Mouse (Mus musculus) lung, adult 2 months (tissue): ENCODE data around the gene Dab1. TPM values are rescaled to one million over a fixed set of nuclear protein-coding genes. Genes with fewer than 3 reads are reported as not detected.

ENCODE experiments used
- DNase-seq: peaks from one replicate; pipeline ENCODE4 v3.0.0; 2022
- H3K4me1 ChIP-seq: fragments of 200-500 bp; 2 replicates; pipeline ENCODE4 v1.6.1; 2011; ENCODE audit warnings: low read length; ENCODE audit not compliant: control insufficient read depth, insufficient read depth
- H3K4me3 ChIP-seq: fragments of 200-500 bp; replicated peaks from 2 replicates; pipeline ENCODE3; 2011; ENCODE audit warnings: low read depth, mild to moderate bottlenecking, control low read depth, low read length; ENCODE audit errors: extremely low read depth
- CTCF ChIP-seq: fragments of 200-500 bp; IDR thresholded peaks from 2 replicates; pipeline ENCODE4 v1.5.1; 2011; ENCODE audit warnings: mild to moderate bottlenecking, low read length, control low read depth; ENCODE audit not compliant: insufficient read depth
- POLR2A ChIP-seq: fragments of 200-500 bp; IDR thresholded peaks from 2 replicates; pipeline ENCODE4 v1.6.1; 2011; ENCODE audit warnings: low read depth, mild to moderate bottlenecking, control low read depth, low read length, borderline replicate concordance; ENCODE audit errors: extremely low read depth
- WGBS: fragments of 180-500 bp; shearing (Covaris S2); methylation state at CpG from one replicate; pipeline ENCODE4 v1.1.7; 2018; 5-methylcytosine and 5-hydroxymethylcytosine counted together
- polyA plus RNA-seq: library from polyadenylated mRNA; depleted of rRNA; stranded (reverse); fragments of >200 nt; gene quantifications from 2 replicates; pipeline ENCODE4 v1.2.3, GENCODE M21; 2012

The Dab1 gene
- polyA plus RNA-seq, 1 experiment: 0.28 TPM

DNA sequence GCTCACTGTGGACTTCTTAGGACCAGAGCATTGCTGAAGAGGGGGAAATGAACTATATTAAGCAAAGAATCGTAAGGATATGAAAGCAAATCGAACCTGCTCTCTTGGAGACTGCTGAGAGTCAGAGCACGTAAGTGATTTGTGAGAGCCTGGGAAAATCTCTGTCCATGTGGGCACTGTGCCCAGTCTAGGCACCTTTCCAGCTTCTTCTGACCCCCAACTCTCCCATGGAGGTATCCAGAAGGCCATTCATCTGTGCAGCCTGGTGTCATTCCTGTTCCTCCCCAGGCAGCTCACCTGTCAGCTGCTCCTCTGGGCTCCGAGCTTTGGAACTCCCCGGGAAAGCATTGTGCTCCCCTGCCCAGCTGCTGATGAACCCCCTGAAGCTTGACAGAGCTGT is 389.2 kb downstream of the Dab1 start:
- Histone ChIP-seq H3K4me1 (no peaks in the 10 kb centered on the region), H3K4me3 (no peak overlapping the region)
- no peak for DNase-seq
- WGBS: 55% methylated on average over 5 of the region's 5 CpGs
- no peak for TF ChIP-seq CTCF
- TF ChIP-seq POLR2A: no peak

DNA sequence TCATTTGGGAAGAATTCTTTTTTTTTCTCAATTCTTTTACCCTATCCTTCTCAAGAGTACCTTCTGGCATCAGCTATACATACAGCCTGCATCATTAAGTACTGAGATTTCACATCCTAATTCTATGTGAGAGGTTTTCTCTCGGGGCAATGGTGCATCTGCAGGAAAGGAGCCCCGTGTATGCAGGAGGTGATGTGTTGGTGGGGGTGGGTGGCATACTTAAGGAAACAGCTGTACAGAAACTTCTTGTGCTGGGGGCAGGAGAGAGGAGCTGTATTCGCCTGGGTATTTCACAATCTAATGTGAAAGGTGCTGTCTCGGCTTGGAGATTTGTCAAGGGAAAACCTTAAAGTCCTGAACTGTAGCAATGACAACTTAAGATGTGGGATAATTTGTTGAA is 392.5 kb downstream of the Dab1 start:
- Histone ChIP-seq H3K4me1 (no peaks in the 10 kb centered on the region), H3K4me3 (no peak overlapping the region)
- DNase-seq: no peak
- WGBS: 46% methylated on average over 4 of the region's 4 CpGs
- TF ChIP-seq CTCF (no peak), POLR2A (no peak)

DNA sequence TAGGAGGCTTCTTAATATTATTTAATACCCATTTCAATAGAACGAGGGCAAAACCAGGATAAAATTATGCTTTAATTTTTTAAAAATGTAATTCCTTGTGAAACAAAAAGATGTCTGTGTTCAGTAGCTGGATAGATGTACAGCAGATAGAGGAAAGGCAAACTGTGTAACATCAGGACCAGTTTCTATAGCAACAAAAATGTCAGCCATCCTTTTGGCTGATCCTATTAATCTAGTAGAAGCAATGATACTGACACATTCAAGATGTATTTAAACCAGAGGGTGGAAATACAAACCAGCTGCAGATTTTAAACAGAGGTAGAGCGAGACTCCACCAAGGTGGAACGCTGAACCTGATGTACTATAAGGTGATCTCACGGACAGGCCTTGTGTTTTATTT is 393.0 kb downstream of the Dab1 start:
- no peak overlapping the region for H3K4me3 ChIP-seq
- H3K4me1 ChIP-seq: no peaks in the 10 kb centered on the region
- DNase-seq: no peak
- WGBS: 80% methylated on average over 4 of the region's 4 CpGs
- TF ChIP-seq POLR2A (no peak), CTCF (no peak)

DNA sequence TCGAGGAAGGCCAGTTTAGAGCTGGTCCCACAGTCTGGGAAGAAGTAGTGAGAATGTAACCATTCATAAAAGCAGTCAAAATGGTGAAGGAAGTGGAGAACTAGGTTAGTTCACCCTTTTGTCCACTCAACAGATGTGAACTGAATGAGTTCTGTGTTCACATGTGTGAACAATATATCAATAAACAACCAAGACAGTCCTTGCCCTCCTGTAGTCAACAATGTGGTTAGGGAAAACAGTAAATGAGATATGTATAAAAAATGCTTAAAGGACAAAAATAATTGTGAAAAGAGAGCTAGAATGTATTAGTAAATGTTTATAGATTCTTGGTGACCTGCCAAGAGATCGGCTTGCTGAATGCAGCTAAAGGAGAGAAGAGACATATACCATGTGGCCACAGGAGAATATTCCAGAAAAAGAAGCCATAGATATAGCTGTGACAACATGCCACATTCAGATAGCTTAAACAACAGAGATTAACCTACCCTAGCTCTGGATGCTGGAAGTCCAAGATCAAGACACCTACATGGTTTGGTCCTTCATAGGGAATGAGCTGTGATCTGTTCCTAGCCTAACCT is 406.0 kb downstream of the Dab1 start:
- 53% methylated on average over 2 of the region's 2 CpGs for WGBS
- Histone ChIP-seq H3K4me3 (no peak overlapping the region), H3K4me1 (no peaks in the 10 kb centered on the region)
- no peak for DNase-seq
- TF ChIP-seq CTCF: no peak
- no peak for TF ChIP-seq POLR2A

- WGBS: 57% methylated on average over 2 of the region's 2 CpGs
- H3K4me1 ChIP-seq: no peaks in the 10 kb centered on the region
- H3K4me3 ChIP-seq: no peak overlapping the region
- TF ChIP-seq CTCF: no peak
- TF ChIP-seq POLR2A: no peak
- no peak for DNase-seq
Observed at GRCm38 (mm10) chr4:104026834-104027233, 407.7 kb downstream of the Dab1 start.

GRCm38 (mm10) chr4:104027239-104027638 is 408.1 kb downstream of the Dab1 start:
- H3K4me3 ChIP-seq: no peak overlapping the region
- 59% methylated on average over 1 of the region's 1 CpGs for WGBS

DNA sequence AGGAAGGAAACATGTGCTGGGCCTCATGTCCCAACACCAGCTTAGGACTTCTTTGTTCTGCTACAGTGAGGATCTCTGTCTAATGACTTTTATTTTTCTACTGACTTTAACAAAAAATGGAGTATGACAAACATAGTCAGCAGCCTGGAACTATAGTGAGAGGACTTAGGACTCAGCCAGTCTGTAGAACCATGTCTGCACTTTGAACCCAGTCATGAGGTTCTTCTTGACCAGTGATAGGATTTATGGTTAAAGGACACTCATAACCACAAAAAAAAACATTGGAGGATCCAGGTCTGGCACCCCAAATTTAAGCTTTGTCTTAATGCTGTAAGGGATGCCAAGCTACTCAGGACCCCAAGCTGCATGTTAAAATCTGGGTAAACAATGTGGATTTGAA is 416.9 kb downstream of the Dab1 start:
- no peak for DNase-seq
- Histone ChIP-seq H3K4me3 (no peak overlapping the region), H3K4me1 (no peaks in the 10 kb centered on the region)
- TF ChIP-seq CTCF (no peak), POLR2A (no peak)

More at GRCm38 (mm10) chr4:104027239-104027638, 408.1 kb downstream of the Dab1 start:
- TF ChIP-seq CTCF: no peak
- TF ChIP-seq POLR2A: no peak
- H3K4me1 ChIP-seq: no peaks in the 10 kb centered on the region
- DNase-seq: no peak

DNA sequence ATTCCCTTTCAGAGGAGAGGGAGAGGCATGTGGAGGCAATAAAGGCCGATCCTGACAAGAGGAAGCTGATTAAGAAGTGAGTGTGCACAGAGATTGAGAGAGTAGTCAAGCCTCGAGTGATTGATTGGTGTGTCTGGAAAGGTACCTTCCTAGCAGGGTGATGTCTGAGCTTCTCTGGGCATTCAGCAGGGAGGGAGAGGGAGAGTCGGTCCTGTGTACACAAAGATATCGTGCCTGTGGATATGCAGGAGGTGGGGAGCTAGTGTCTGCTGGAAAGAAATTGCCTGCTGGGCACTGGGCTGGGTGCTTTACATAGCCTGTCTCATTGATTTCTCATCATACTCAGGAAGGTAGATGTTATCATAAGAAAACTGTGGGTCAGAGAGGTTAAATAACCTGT is 420.4 kb downstream of the Dab1 start:
- TF ChIP-seq POLR2A (no peak), CTCF (no peak)
- Histone ChIP-seq H3K4me3 (no peak overlapping the region), H3K4me1 (no peaks in the 10 kb centered on the region)
- 19% methylated on average over 4 of the region's 4 CpGs for WGBS
- DNase-seq: no peak

- H3K4me1 ChIP-seq: no peaks in the 10 kb centered on the region
- no peak for DNase-seq
- WGBS: 55% methylated on average over 2 of the region's 2 CpGs
- H3K4me3 ChIP-seq: no peak overlapping the region
- TF ChIP-seq POLR2A (no peak), CTCF (no peak)
Observed at GRCm38 (mm10) chr4:104043441-104043840, 424.3 kb downstream of the Dab1 start.

GRCm38 (mm10) chr4:104044634-104045033 is 425.5 kb downstream of the Dab1 start:
- WGBS: 33% methylated on average over 3 of the region's 3 CpGs
- Histone ChIP-seq H3K4me3 (no peak overlapping the region), H3K4me1 (no peaks in the 10 kb centered on the region)
- no peak for DNase-seq
- TF ChIP-seq CTCF (no peak), POLR2A (no peak)
